In the genomic region with DNA sequence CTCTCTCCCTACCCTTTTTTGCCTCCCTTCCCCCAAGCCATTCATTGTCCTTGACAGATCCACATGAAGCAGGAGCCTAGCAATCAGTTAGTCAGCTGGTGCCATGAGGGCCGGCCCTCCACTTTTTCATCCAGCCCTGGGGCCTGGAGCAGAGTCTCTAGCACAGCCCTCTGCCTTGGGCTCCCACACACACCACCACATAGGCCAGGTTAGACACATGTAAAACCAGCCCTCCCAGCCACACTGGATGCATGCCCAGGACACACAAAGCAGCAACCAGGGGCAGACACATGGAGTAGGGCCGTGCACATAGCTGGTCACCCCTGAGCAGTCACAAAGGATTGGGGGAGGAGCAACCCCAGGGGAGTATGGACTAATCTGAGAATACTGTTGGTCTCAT, we compare ENCODE assay signal across 16 mouse cellular contexts. TPM values are rescaled to one million over a fixed set of nuclear protein-coding genes. Genes with fewer than 3 reads are reported as not detected.
DNase-seq lines count a peak whose midpoint lies in the region; ATAC-seq lines count a peak whose summit lies in the region.
"Had no signal": no experiment of that assay in that cellular context is flagged by ENCODE, and none has a peak within 500 bp of the region (broad histone marks: within the 10 kb centered on the region; RNA-seq: fewer than 3 reads in every experiment).

No protein-coding gene starts in this region.

- ATAC-seq in hindbrain, embryonic 11.5 days (ENCODE audit: low FRiP score) = peak; percentile 82
- ATAC-seq in neural tube, embryonic 11.5 days (ENCODE audit: insufficient read depth, low FRiP score, low TSS enrichment) = peak; percentile 67

- H3K27me3 ChIP-seq in hindbrain, embryonic 11.5 days (ENCODE audit: control insufficient read depth, insufficient read depth, low read length) = no peaks in the 10 kb centered on the region
- no peaks in the 10 kb centered on the region for H3K27me3 ChIP-seq in neural tube, embryonic 11.5 days (ENCODE audit: control insufficient read depth, insufficient read depth, low read length)

- H3K4me3 ChIP-seq in hindbrain, embryonic 11.5 days (ENCODE audit: low read depth, low read length) = no peak overlapping the region
- H3K4me3 ChIP-seq in neural tube, embryonic 11.5 days (ENCODE audit: low read depth, low read length) = no peak overlapping the region

- WGBS in hindbrain, embryonic 11.5 days = 18% methylated on average over 2 of the region's 2 CpGs
- WGBS in neural tube, embryonic 11.5 days = 25% methylated on average over 2 of the region's 2 CpGs

- DNase-seq in kidney, postnatal 4 days = peak; percentile 6 to 15
- DNase-seq in kidney, postnatal 10 days = no peak
- peak; percentile 31 for DNase-seq in embryo, embryonic 11 days
- peak; percentile 52 for DNase-seq in hindbrain, embryonic 11.5 days (ENCODE audit: low spot score)
- peak; percentile 43 for DNase-seq in neural tube, embryonic 11.5 days (ENCODE audit: low spot score)
- no peak for DNase-seq in layer of hippocampus, adult 18-20 months (ENCODE audit: low spot score in 2 of 2)
- no peak for DNase-seq in frontal cortex, postnatal 10 days (ENCODE audit: low spot score in 2 of 2)
- DNase-seq in heart, postnatal 4 days = no peak
- DNase-seq: B cell, adult 2 months; cerebellum, adult 9-11 months; heart, postnatal 36 days; thymus, adult 2 months had no signal

- H3K9me3 ChIP-seq in hindbrain, embryonic 11.5 days (ENCODE audit: control insufficient read depth, low read length) = no peaks in the 10 kb centered on the region
- H3K9me3 ChIP-seq in neural tube, embryonic 11.5 days (ENCODE audit: control insufficient read depth, low read length) = no peaks in the 10 kb centered on the region

- H3K4me2 ChIP-seq in hindbrain, embryonic 11.5 days (replicated peaks; ENCODE audit: low read depth, low read length) = no peak overlapping the region
- H3K4me2 ChIP-seq in neural tube, embryonic 11.5 days (ENCODE audit: low read depth) = no peak overlapping the region

- H3K9ac ChIP-seq in hindbrain, embryonic 11.5 days (ENCODE audit: low read depth, low read length) = peak overlapping the region; percentile 32; the same call in 1 of the 2 replicates
- H3K9ac ChIP-seq in neural tube, embryonic 11.5 days (ENCODE audit: low read length) = peak overlapping the region; percentile 5; the same call in 1 of the 2 replicates
- H3K9ac ChIP-seq: liver, embryonic 14.5 days had no signal

- peaks cover 2% of the 10 kb centered on the region; the same call in 1 of the 2 replicates for H3K4me1 ChIP-seq in hindbrain, embryonic 11.5 days (replicated peaks; ENCODE audit: control insufficient read depth, insufficient read depth, low read length)
- H3K4me1 ChIP-seq in neural tube, embryonic 11.5 days (ENCODE audit: control insufficient read depth, insufficient read depth, low read length) = peaks cover 7% of the 10 kb centered on the region

- H3K27ac ChIP-seq in hindbrain, embryonic 11.5 days (ENCODE audit: low read depth, low read length) = peak overlapping the region; percentile 76
- H3K27ac ChIP-seq in neural tube, embryonic 11.5 days (ENCODE audit: low read depth, low read length) = peak overlapping the region; percentile 80
- H3K27ac ChIP-seq: liver, embryonic 14.5 days had no signal

- no peaks in the 10 kb centered on the region for H3K36me3 ChIP-seq in hindbrain, embryonic 11.5 days (ENCODE audit: control insufficient read depth, insufficient read depth, low read length)
- no peaks in the 10 kb centered on the region for H3K36me3 ChIP-seq in neural tube, embryonic 11.5 days (ENCODE audit: control insufficient read depth, insufficient read depth, low read length)

RNA-seq across cellular contexts. Expression of gene Kcnq2, which starts 32.9 kb away (rescaled TPM):
- polyA plus RNA-seq in hindbrain, embryonic 11.5 days (2014; fragmentation: Nextera tagmentation; extraction: Ambion mirVana) = 16.3 and 18.9 TPM in 2 replicates
- 16.0 and 17.1 TPM in 2 replicates for polyA plus RNA-seq in neural tube, embryonic 11.5 days (2014; fragmentation: Nextera tagmentation; extraction: Ambion mirVana)
- 100 to 1,000 TPM; 324 to 327 TPM for total RNA-seq in layer of hippocampus, adult 18-20 months (2021)
- total RNA-seq in heart, postnatal 4 days (2021) = under 1 TPM in 1 of 2 experiments, not detected in 1; 0.29 TPM
- total RNA-seq: granulocyte monocyte progenitor cell, adult 5-6 weeks; heart, postnatal 36 days; megakaryocyte, adult 5-6 weeks had no signal
- polyA plus RNA-seq: kidney, embryonic 14.5 days had no signal

RNA-seq across cellular contexts. Expression of gene Eef1a2, which starts 54.7 kb away (rescaled TPM):
- polyA plus RNA-seq in hindbrain, embryonic 11.5 days (2014; fragmentation: Nextera tagmentation; extraction: Ambion mirVana) = 1.3 and 1.5 TPM in 2 replicates
- 0.92 and 0.93 TPM in 2 replicates for polyA plus RNA-seq in neural tube, embryonic 11.5 days (2014; fragmentation: Nextera tagmentation; extraction: Ambion mirVana)
- 1,000 to 10,000 TPM; 1,191 to 1,260 TPM for total RNA-seq in layer of hippocampus, adult 18-20 months (2021)
- 100 to 1,000 TPM; 460 to 501 TPM for total RNA-seq in heart, postnatal 4 days (2021)
- total RNA-seq: granulocyte monocyte progenitor cell, adult 5-6 weeks; megakaryocyte, adult 5-6 weeks had no signal
- polyA plus RNA-seq: kidney, embryonic 14.5 days; liver, embryonic 14.5 days had no signal

RNA-seq across cellular contexts. Expression of gene Chrna4, which starts 58.8 kb away (rescaled TPM):
- 45.0 and 54.1 TPM in 2 replicates for polyA plus RNA-seq in hindbrain, embryonic 11.5 days (2014; fragmentation: Nextera tagmentation; extraction: Ambion mirVana)
- polyA plus RNA-seq in neural tube, embryonic 11.5 days (2014; fragmentation: Nextera tagmentation; extraction: Ambion mirVana) = 61.4 and 68.5 TPM in 2 replicates
- 10 to 100 TPM; 15.7 to 19.6 TPM for total RNA-seq in layer of hippocampus, adult 18-20 months (2021)
- under 1 TPM; 0.11 to 0.17 TPM for total RNA-seq in heart, postnatal 4 days (2021)
- total RNA-seq: granulocyte monocyte progenitor cell, adult 5-6 weeks; heart, postnatal 36 days; megakaryocyte, adult 5-6 weeks had no signal

Comparison
In these comparisons a context has a peak if more than half of its experiments do, and no peak if none do; other contexts are left out.
1. DNase-seq: peak in kidney, postnatal 4 days (2 of 2), embryo, embryonic 11 days (single experiment), hindbrain, embryonic 11.5 days (single experiment) and neural tube, embryonic 11.5 days (single experiment); none in kidney, postnatal 10 days (single experiment), layer of hippocampus, adult 18-20 months (0 of 2), frontal cortex, postnatal 10 days (0 of 2) and heart, postnatal 4 days (single experiment).
2. RNA of gene Kcnq2, which starts 32.9 kb away (total RNA-seq): 324 to 327 TPM in layer of hippocampus, adult 18-20 months; 0.29 TPM in heart, postnatal 4 days; every median in the first group is over 100 times any median in the second.
3. RNA of gene Chrna4, which starts 58.8 kb away (total RNA-seq): 15.7 to 19.6 TPM in layer of hippocampus, adult 18-20 months; 0.11 to 0.17 TPM in heart, postnatal 4 days; every median in the first group is over 10 times any median in the second.